Mouse (Mus musculus): ENCODE results near the gene Renbp. TPM values are rescaled to one million over a fixed set of nuclear protein-coding genes. Genes with fewer than 3 reads are reported as not detected.

The Renbp gene
- polyA plus RNA-seq, 1 experiment from 2014 or later: 24.7 TPM

- H3K36me3 ChIP-seq: peaks cover 10% of the 10 kb centered on the region; the same call in 1 of the 2 replicates
- no peak overlapping the region for H3K9ac ChIP-seq
- H3K27me3 ChIP-seq: no peaks in the 10 kb centered on the region
- ATAC-seq (ENCODE audit: insufficient number of reproducible peaks, insufficient read depth, low FRiP score, low TSS enrichment): no peak
- no peaks in the 10 kb centered on the region for H3K9me3 ChIP-seq
- no peak overlapping the region for H3K4me2 ChIP-seq (replicated peaks)
- H3K4me3 ChIP-seq: no peak overlapping the region
- no peak overlapping the region for H3K27ac ChIP-seq
- no peaks in the 10 kb centered on the region for H3K4me1 ChIP-seq
- 83% methylated on average over 5 of the region's 5 CpGs for WGBS
Measured at GRCm38 (mm10) chrX:73918631-73919030, 12.0 kb downstream of the Renbp start.

DNA sequence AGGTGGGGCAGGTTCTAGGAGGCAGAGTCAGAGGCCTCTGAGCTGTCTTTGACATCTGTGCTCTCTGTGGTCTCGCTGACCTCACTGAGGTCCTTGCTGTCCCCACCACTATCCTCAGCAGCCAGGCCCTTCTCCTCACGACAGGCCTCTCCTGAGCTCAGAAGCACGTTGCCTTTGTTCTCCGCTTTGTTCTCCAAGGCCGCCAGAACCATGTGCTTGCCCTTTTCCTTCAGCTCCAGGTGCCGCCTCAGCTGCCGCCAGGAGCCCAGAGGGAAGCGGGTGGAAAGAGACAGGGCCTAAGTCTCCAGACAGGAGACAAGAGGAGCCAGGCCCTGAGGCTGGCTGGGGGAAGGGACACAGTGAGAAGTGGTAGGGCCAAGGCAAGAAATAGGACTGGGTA lies 13.7 kb downstream of the Renbp start:
- ATAC-seq (ENCODE audit: insufficient number of reproducible peaks, insufficient read depth, low FRiP score, low TSS enrichment): no peak
- H3K27ac ChIP-seq: no peak overlapping the region
- 71% methylated on average over 8 of the region's 8 CpGs for WGBS
- no peak overlapping the region for H3K4me3 ChIP-seq
- peaks cover 10% of the 10 kb centered on the region; the same call in 1 of the 2 replicates for H3K36me3 ChIP-seq
- no peaks in the 10 kb centered on the region for H3K4me1 ChIP-seq
- no peak overlapping the region for H3K4me2 ChIP-seq (replicated peaks)
- no peaks in the 10 kb centered on the region for H3K9me3 ChIP-seq
- no peak overlapping the region for H3K9ac ChIP-seq
- no peaks in the 10 kb centered on the region for H3K27me3 ChIP-seq

GRCm38 (mm10) chrX:73914827-73915703 lies 15.6 kb downstream of the Renbp start:
- 0 out of 2 replicates have a peak overlapping the region, but pooled peaks have one; percentile 7 for H3K9ac ChIP-seq
- 29% methylated on average over 31 of the region's 31 CpGs for WGBS
- H3K9me3 ChIP-seq: no peaks in the 10 kb centered on the region
- peak overlapping the region; percentile 36 for H3K4me2 ChIP-seq (replicated peaks)
- ATAC-seq (ENCODE audit: insufficient number of reproducible peaks, insufficient read depth, low FRiP score, low TSS enrichment): peak; percentile 95
- 0 out of 2 replicates have a peak, but pooled peaks cover 5% of the 10 kb centered on the region for H3K27me3 ChIP-seq
- H3K4me1 ChIP-seq: no peaks in the 10 kb centered on the region
- 0 out of 2 replicates have a peak overlapping the region, but pooled peaks have one; percentile 12 for H3K4me3 ChIP-seq
- peak overlapping the region; percentile 70; the same call in 1 of the 2 replicates for H3K27ac ChIP-seq
- peaks cover 10% of the 10 kb centered on the region; the same call in 1 of the 2 replicates for H3K36me3 ChIP-seq

DNA sequence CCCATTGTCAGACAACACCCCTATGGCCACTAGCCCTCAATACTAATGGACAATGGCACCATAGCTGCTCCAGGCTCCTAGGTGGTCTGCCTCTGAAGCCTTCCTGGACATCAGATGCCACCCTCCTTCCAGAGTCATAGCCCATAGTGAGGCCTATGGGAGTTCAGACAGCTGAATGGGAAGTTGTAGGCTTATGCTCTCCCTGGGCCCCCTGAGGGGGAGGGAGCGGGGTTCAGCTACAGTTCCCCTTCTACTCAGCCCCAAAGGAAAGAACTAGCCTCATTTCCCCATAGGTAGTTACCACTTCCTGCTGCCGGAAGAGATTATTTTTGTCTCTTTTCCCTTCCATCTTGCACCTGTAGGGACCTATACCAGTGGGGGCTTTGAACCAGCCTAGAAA lies 19.1 kb downstream of the Renbp start:
- no peak overlapping the region for H3K27ac ChIP-seq
- no peak for ATAC-seq (ENCODE audit: insufficient number of reproducible peaks, insufficient read depth, low FRiP score, low TSS enrichment)
- H3K27me3 ChIP-seq: 0 out of 2 replicates have a peak, but pooled peaks cover 5% of the 10 kb centered on the region
- H3K4me3 ChIP-seq: no peak overlapping the region
- no peaks in the 10 kb centered on the region for H3K36me3 ChIP-seq
- no peaks in the 10 kb centered on the region for H3K9me3 ChIP-seq
- no peak overlapping the region for H3K9ac ChIP-seq
- no peaks in the 10 kb centered on the region for H3K4me1 ChIP-seq
- WGBS: 70% methylated on average over 2 of the region's 2 CpGs
- peak overlapping the region; percentile 30; the same call in 1 of the 2 replicates for H3K4me2 ChIP-seq (replicated peaks)

GRCm38 (mm10) chrX:73911156-73911555 lies 19.5 kb downstream of the Renbp start:
- Histone ChIP-seq H3K36me3 (no peaks in the 10 kb centered on the region), H3K4me2 (replicated peaks) (peak overlapping the region; percentile 30), H3K4me1 (no peaks in the 10 kb centered on the region), H3K27me3 (0 out of 2 replicates have a peak, but pooled peaks cover 5% of the 10 kb centered on the region), H3K9ac (no peak overlapping the region), H3K4me3 (no peak overlapping the region), H3K9me3 (no peaks in the 10 kb centered on the region), H3K27ac (no peak overlapping the region)
- no peak for ATAC-seq (ENCODE audit: insufficient number of reproducible peaks, insufficient read depth, low FRiP score, low TSS enrichment)
- 20% methylated on average over 23 of the region's 26 CpGs for WGBS

- Histone ChIP-seq H3K4me1 (no peaks in the 10 kb centered on the region), H3K36me3 (no peaks in the 10 kb centered on the region), H3K4me2 (replicated peaks) (no peak overlapping the region), H3K27me3 (0 out of 2 replicates have a peak, but pooled peaks cover 5% of the 10 kb centered on the region), H3K4me3 (no peak overlapping the region), H3K27ac (no peak overlapping the region), H3K9me3 (no peaks in the 10 kb centered on the region), H3K9ac (no peak overlapping the region)
- no peak for ATAC-seq (ENCODE audit: insufficient number of reproducible peaks, insufficient read depth, low FRiP score, low TSS enrichment)
Measured at GRCm38 (mm10) chrX:73910451-73910850, 20.2 kb downstream of the Renbp start.

GRCm38 (mm10) chrX:73910049-73910448 lies 20.6 kb downstream of the Renbp start:
- 78% methylated on average over 1 of the region's 1 CpGs for WGBS
- 0 out of 2 replicates have a peak, but pooled peaks cover 5% of the 10 kb centered on the region for H3K27me3 ChIP-seq

DNA sequence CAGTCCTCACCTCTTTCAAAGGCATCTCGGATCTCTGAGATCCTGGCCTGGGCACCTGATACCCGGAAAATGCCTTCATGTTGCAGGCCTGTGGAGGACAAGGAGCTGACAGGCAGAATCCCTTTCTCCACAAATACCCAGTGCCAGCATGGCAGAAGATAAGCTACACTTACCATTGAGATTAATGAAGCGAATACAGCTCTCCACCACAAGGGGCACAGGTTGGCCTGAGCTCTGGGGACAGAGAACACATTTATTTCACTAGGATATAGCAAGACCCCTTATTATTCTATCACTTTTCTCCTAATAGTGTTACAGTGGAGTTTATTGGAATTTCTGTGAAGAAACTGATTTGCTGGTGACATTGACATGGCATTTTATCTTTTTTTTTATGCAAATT lies 32.7 kb downstream of the Renbp start:
- no peak for ATAC-seq (ENCODE audit: insufficient number of reproducible peaks, insufficient read depth, low FRiP score, low TSS enrichment)
- no peaks in the 10 kb centered on the region for H3K9me3 ChIP-seq
- WGBS: 74% methylated on average over 3 of the region's 3 CpGs
- no peak overlapping the region for H3K4me3 ChIP-seq
- no peaks in the 10 kb centered on the region for H3K27me3 ChIP-seq
- no peak overlapping the region for H3K9ac ChIP-seq
- H3K27ac ChIP-seq: no peak overlapping the region
- H3K4me1 ChIP-seq: no peaks in the 10 kb centered on the region
- no peak overlapping the region for H3K4me2 ChIP-seq (replicated peaks)
- H3K36me3 ChIP-seq: no peaks in the 10 kb centered on the region

More at GRCm38 (mm10) chrX:73910049-73910448, 20.6 kb downstream of the Renbp start:
- no peaks in the 10 kb centered on the region for H3K36me3 ChIP-seq
- H3K4me1 ChIP-seq: no peaks in the 10 kb centered on the region
- no peak overlapping the region for H3K4me3 ChIP-seq
- no peak for ATAC-seq (ENCODE audit: insufficient number of reproducible peaks, insufficient read depth, low FRiP score, low TSS enrichment)
- H3K9me3 ChIP-seq: no peaks in the 10 kb centered on the region
- no peak overlapping the region for H3K4me2 ChIP-seq (replicated peaks)
- no peak overlapping the region for H3K27ac ChIP-seq
- H3K9ac ChIP-seq: no peak overlapping the region

GRCm38 (mm10) chrX:73895719-73896118 lies 34.9 kb downstream of the Renbp start, which contains the start of gene L1cam:
L1cam (minus strand) TSS chrX:73896105.
- Histone ChIP-seq H3K4me2 (replicated peaks) (no peak within 1 kb of the TSS), H3K27me3 (no peaks in the 10 kb centered on the region), H3K4me1 (no peaks in the 10 kb centered on the region), H3K9me3 (no peaks in the 10 kb centered on the region), H3K9ac (no peak within 1 kb of the TSS), H3K4me3 (no peak within 1 kb of the TSS), H3K27ac (no peak within 1 kb of the TSS), H3K36me3 (no peaks in the 10 kb centered on the region)
- WGBS: 17% methylated on average over 2 of the region's 2 CpGs
- no peak for ATAC-seq (ENCODE audit: insufficient number of reproducible peaks, insufficient read depth, low FRiP score, low TSS enrichment)

- Histone ChIP-seq H3K4me3 (no peak overlapping the region), H3K4me1 (no peaks in the 10 kb centered on the region), H3K9ac (no peak overlapping the region), H3K27me3 (no peaks in the 10 kb centered on the region), H3K27ac (no peak overlapping the region), H3K4me2 (replicated peaks) (no peak overlapping the region), H3K9me3 (no peaks in the 10 kb centered on the region), H3K36me3 (no peaks in the 10 kb centered on the region)
- ATAC-seq (ENCODE audit: insufficient number of reproducible peaks, insufficient read depth, low FRiP score, low TSS enrichment): no peak
- 81% methylated on average over 10 of the region's 14 CpGs for WGBS
Measured at GRCm38 (mm10) chrX:73892833-73893232, 37.8 kb downstream of the Renbp start.

DNA sequence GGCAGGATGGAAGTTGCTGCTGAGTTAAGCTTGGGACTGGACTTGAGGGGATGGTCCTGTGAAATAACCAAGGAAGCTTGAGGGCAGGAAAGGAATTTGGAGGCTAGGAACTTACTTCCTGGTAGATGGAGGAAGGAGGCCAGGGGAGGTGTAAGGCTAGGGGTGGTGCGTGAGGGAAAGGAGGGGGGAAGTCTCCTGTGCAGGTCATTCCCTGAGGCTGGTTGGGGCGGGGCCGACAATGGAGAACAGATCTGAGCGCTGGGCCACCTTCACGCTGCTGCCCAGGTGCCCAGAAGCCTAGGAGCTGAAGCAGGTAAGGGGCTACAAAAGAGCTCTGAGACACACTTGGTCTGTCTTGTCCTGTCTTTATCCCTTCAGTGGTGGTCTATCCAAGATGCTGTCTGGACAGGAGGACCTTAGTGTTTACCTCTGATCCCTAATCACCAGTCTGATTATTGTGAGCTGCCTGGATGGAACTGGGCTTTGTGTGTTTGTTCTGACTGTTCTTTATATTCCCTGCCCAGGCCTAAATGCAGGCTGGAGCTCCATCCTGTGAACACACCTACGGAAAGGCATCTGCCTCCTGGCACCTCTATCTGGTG lies 39.0 kb downstream of the Renbp start, which contains the start of gene Avpr2:
Avpr2 (plus strand) TSS at position 552 of the 602 bp plus-strand sequence.
- no peaks in the 10 kb centered on the region for H3K9me3 ChIP-seq
- H3K36me3 ChIP-seq: no peaks in the 10 kb centered on the region
- WGBS: 60% methylated on average over 6 of the region's 6 CpGs
- H3K4me3 ChIP-seq: no peak within 1 kb of the TSS
- no peak within 1 kb of the TSS for H3K9ac ChIP-seq
- H3K4me2 ChIP-seq (replicated peaks): no peak within 1 kb of the TSS
- no peak within 1 kb of the TSS for H3K27ac ChIP-seq
- H3K4me1 ChIP-seq: no peaks in the 10 kb centered on the region
- H3K27me3 ChIP-seq: no peaks in the 10 kb centered on the region
- ATAC-seq (ENCODE audit: insufficient number of reproducible peaks, insufficient read depth, low FRiP score, low TSS enrichment): no peak
